Mouse (Mus musculus): ENCODE results near the gene Muc1.

DNA sequence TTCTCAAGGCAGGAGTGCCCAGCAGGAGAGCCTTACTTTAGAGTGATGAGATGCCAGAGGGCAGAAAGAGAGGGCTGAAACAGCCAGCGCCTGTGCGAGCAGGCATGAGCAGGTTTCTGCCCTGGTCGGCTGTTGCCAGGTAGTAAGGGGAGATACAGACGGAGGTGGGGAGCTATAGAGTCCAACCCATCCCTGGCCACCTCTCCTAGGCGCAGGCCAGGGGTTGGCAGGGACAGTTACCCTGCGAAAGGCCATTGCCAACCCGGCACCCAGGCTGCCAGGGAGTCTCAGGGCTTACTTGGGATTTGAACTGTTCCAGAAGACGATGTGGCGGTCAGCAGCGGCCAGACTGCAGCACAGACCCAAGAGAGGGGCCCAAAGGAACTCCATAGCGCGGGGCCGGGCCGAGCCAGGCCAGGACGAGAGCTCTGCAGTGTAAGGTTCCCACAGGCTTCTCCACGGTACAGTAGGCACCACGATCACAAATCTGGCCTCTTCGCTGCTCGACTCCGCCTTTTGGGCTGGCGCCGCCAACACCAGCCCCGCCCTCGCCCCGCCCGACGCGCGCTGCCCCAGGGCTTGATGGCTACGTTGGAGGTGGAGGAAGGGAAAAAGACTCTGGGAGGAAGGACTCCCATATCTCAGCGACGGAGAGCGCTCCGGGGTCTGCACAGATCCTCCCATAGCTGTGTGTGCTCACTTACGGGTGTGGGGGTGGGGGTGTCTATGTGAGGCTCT is 50.5 kb downstream of the Muc1 start:
- no peak for TF ChIP-seq CTCF (IDR thresholded peaks at IDR 0.05; ENCODE audit: control insufficient read depth, insufficient read depth, low read length)
- peak; percentile 37; the same call in 1 of the 2 replicates for TF ChIP-seq POLR2A (IDR thresholded peaks at IDR 0.05; ENCODE audit: borderline replicate concordance, control insufficient read depth, low read depth, low read length)
